Mouse (Mus musculus): Measurements from ENCODE around the gene Htr1a.

Htr1a gene

DNA sequence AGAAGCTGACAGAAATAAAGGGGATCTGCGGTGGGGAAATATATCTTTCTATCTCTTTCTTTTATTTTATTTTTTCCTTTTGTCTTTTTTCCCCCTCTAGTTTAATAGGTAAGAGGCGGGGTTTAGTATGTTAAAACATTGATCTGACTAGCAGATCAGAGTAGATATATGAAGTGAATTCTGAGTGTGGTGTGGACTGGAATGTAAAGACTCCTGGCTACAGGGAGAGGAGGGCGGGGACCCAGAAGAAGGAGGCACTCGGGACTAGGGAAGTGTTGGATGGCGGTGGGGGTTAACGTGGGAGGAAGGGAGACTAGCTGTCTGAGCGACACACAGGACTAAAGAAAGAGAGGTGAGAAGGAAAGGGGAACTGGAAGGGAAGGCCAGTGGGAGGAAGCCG lies at the start of gene Htr1a:
Htr1a (plus strand) TSS at position 301 of the 400 bp plus-strand sequence.
- in situ Hi-C loops (cut with MboI; ENCODE audit: low pct_unique_long_range_greater_than_20kb in 1 of 2, low sequenced_read_pairs in 2 of 2, unreplicated experiment in 1 of 2): no loop called here

DNA sequence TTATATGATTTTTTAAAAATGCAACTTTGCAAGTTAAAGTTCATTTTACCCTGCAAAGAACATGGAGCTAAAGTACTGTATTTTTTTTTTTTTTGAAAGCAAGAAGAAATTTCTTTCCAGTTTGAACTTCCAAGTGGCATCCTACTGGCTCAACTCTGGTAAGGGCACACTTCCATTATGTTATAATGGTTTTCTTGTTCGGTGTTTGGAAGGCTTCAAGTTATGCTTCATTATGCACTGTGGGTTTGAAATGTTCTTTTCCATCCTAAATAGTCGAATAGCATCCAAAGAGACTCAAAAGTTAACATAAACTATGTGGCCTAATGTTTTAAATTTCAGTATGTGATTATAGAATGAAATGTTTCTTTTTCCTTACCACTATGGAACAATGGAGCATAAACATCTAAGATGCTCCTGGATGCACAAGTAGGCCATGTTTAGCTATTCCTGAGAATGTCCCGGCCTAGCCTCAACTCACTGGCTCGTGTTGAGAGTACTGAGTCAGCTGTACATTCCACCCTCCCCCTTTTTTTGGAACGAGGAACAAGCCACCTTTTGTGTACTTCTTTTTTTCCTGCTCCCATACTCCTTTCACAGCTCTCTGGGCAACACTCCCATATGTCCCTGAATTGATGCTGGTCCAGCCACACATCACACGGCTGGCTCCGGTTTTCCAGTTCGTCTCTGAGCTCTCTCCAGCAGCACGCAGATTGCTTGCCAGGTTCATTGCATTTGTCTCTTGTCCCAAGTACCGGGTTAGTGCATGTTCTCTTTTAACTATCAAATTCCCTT lies 31.7 kb upstream of the Htr1a start:
- in situ Hi-C loops (cut with MboI; ENCODE audit: low pct_unique_long_range_greater_than_20kb in 1 of 2, low sequenced_read_pairs in 2 of 2, unreplicated experiment in 1 of 2): no loop called here

DNA sequence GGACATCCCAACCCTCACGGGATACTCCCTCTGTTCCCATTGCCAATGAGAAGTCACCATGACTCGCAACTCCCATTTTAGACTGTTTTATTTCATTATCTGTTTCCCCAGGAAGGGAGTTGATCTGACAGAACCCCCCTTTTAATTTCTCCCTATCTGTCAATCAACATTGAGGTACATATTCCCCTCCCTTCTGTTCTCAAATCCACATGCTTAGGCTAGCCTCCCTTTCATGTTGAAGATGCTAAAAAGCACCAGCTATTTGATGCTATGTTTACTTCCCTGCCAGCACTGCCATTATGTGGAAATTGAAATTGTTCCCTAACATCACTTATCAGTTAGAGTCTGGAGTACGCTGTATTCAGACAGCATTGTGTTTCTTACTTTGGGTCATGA lies 31.1 kb upstream of the Htr1a start:
- in situ Hi-C loops (cut with MboI; ENCODE audit: low pct_unique_long_range_greater_than_20kb in 1 of 2, low sequenced_read_pairs in 2 of 2, unreplicated experiment in 1 of 2): no loop called here

DNA sequence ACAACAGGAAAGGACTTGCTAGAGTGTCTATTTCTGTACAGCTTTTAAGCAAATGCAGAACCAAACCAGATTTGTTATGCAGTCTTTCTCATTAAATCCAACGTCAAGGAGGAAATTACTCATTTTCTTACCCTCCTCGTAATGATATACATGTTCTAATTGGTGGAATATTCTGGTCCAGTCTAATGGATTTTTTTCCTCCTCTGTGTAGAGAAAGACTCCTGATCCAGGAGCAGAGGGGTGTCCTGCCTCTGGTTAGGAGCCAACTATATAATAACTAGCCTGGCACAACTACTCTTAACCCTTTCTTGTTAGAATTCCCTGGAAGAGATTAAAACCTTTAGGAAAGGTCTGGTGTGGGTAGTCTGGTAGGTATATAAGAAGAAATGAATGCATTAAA lies 10.3 kb upstream of the Htr1a start:
- in situ Hi-C loops (cut with MboI; ENCODE audit: low pct_unique_long_range_greater_than_20kb in 1 of 2, low sequenced_read_pairs in 2 of 2, unreplicated experiment in 1 of 2): no loop called here

DNA sequence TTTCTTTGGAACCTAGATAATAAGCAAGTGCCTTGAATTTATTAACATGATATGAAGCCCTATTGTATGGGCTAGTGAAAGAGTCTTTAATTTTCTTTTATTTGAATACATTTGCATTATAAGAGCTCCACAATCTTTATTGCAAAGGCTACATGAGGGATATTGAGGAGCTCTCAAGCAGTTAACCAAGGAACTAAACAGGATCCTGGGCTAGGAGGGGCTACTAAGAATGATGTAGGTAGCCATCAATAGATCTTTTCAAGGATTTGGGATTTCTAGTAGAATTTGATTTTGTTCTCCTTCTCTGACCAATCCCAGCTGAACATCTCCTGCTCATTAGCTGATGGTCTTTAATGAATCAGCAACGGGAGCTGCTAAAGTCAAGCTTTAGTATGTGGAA lies 9.8 kb upstream of the Htr1a start:
- in situ Hi-C loops (cut with MboI; ENCODE audit: low pct_unique_long_range_greater_than_20kb in 1 of 2, low sequenced_read_pairs in 2 of 2, unreplicated experiment in 1 of 2): no loop called here

DNA sequence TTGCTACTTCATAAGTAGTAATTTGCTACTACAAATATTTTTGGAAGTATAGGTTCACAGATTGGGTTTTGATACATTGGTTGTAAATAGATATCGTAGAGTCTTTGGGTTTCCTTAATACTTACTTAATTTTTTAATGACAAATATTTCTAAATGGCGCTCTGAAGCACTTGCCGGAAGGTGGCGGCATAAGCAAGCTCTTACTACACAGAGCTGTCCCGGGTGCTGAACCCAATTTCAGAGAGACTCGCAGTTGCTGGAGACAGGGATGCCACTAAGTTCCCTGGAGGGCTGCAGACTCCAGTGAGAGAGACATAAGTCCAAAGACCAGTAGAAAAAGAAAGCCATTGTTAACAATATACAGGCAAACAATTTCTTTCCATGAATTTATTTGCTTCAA lies 863 bp upstream of the Htr1a start:
- in situ Hi-C loops (cut with MboI; ENCODE audit: low pct_unique_long_range_greater_than_20kb in 1 of 2, low sequenced_read_pairs in 2 of 2, unreplicated experiment in 1 of 2): no loop called here

DNA sequence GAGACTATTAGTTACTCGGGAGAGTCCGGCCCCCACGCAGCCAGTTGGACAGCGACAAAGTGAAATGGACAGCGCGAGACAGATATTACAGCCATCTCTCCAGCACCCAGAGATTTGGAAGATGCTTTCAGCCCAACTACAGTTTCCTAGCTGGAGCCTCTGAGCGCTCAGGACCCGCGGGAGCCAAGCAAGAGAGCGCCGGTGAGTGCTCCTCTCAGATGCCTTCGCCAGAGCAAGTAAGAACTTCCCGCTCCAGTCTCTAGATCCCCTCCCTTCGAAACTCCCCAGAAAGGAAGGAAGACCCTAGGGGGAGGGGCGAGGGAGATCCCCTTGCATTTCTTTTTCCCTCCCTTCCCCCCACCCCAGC lies 415 bp downstream of the Htr1a start:
- in situ Hi-C loops (cut with MboI; ENCODE audit: low pct_unique_long_range_greater_than_20kb in 1 of 2, low sequenced_read_pairs in 2 of 2, unreplicated experiment in 1 of 2): no loop called here

DNA sequence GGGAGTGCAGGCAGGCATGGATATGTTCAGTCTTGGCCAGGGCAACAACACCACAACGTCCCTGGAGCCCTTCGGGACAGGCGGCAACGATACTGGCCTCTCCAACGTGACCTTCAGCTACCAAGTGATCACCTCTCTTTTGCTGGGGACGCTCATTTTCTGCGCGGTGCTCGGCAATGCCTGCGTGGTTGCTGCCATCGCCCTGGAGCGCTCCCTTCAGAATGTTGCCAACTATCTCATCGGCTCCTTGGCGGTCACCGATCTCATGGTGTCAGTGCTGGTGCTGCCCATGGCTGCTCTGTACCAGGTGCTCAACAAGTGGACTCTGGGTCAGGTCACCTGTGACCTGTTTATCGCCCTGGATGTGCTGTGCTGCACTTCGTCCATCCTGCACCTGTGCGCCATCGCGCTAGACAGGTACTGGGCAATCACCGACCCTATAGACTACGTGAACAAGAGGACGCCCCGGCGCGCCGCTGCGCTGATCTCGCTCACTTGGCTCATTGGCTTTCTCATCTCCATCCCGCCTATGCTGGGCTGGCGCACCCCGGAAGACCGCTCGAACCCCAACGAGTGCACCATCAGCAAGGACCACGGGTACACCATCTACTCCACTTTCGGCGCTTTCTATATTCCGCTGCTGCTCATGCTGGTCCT lies 927 bp downstream of the Htr1a start:
- in situ Hi-C loops (cut with MboI; ENCODE audit: low pct_unique_long_range_greater_than_20kb in 1 of 2, low sequenced_read_pairs in 2 of 2, unreplicated experiment in 1 of 2): no loop called here

DNA sequence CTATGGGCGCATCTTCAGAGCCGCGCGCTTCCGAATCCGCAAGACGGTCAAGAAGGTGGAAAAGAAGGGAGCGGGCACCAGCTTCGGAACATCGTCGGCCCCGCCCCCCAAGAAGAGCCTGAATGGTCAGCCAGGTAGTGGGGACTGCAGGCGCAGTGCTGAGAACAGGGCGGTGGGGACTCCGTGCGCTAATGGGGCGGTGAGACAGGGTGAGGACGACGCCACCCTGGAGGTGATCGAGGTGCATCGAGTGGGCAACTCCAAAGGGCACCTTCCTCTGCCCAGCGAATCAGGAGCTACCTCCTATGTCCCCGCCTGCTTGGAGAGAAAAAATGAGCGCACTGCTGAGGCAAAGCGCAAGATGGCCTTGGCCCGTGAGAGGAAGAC lies 1.4 kb downstream of the Htr1a start:
- in situ Hi-C loops (cut with MboI; ENCODE audit: low pct_unique_long_range_greater_than_20kb in 1 of 2, low sequenced_read_pairs in 2 of 2, unreplicated experiment in 1 of 2): no loop called here

DNA sequence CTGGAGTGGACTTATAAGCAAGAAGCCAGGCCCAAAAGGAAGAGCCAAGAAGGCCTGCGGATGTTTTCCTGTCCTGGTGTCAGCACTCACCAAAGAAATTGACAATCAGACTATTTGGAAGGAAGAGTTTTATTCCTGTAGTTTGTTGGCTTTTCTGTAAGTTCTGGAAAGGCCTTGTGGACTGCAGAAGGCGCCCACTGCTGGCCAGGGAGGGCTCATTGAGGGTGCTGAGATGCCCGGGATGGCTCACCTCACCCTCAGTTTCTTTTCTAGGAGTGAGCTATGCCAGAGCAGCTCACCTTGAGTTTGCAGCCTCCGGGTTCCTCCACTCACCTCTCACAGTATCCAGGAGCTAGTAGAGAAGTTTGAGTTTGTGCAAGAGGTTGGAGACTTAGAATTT lies 2.8 kb downstream of the Htr1a start:
- in situ Hi-C loops (cut with MboI; ENCODE audit: low pct_unique_long_range_greater_than_20kb in 1 of 2, low sequenced_read_pairs in 2 of 2, unreplicated experiment in 1 of 2): no loop called here

DNA sequence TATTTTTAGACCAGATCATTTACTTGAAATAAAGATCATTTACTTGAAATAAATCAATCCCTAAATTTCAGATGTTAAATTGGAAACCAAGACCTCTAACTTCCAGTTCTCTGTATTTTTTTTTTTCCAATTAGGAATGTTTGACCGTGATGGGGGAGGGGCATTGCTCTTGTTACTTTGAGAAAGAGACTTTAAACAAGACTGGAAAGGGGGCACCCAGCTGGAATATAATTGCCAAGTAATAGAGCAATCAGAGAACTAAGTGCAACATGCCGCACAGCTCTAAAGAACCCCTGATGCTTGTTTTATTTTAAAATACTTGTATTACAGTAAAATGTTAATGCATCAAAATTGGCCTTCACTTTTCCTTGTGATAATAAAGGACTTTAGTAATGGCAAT lies 4.3 kb downstream of the Htr1a start:
- in situ Hi-C loops (cut with MboI; ENCODE audit: low pct_unique_long_range_greater_than_20kb in 1 of 2, low sequenced_read_pairs in 2 of 2, unreplicated experiment in 1 of 2): no loop called here

DNA sequence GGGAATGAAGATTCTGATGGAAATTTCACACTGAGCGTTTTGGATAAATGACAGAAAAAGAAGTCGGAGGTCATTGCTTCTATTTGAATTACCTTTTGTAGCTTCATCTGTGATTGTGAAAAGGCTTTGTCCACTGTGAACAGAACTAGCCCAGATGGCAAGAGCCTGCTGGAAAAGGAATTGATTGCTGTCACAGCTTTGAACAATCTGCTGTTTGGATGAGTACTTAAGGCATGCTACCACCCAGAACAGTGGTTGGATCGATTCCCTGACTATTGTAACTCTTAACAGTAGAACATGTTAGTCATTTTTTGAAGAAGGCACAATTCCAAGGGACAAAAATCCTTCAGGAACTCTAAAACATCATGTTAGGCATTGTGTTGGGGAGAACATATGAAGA lies 8.1 kb downstream of the Htr1a start:
- in situ Hi-C loops (cut with MboI; ENCODE audit: low pct_unique_long_range_greater_than_20kb in 1 of 2, low sequenced_read_pairs in 2 of 2, unreplicated experiment in 1 of 2): no loop called here
